Mouse (Mus musculus) neural tube, embryonic 12.5 days (tissue): ENCODE measurements around the gene Sema3g. TPM values are rescaled to one million over a fixed set of nuclear protein-coding genes. Genes with fewer than 3 reads are reported as not detected.

Experiments
- ATAC-seq: fragments of 200-750 bp; cut with Nextera tagmentation; 2 replicates; pipeline ENCODE4 v1.8.0; 2017; ENCODE audit warnings: low read depth, mild to moderate bottlenecking, moderate TSS enrichment, moderate library complexity; ENCODE audit not compliant: low FRiP score
- H3K27ac ChIP-seq: fragments of 300-500 bp; sonication (generic); 2 replicates; pipeline ENCODE4 v1.5.1; 2016
- H3K27me3 ChIP-seq: fragments of 300-500 bp; sonication (generic); replicated peaks from 2 replicates; pipeline ENCODE4 v1.6.1; 2016; ENCODE audit warnings: mild to moderate bottlenecking
- H3K36me3 ChIP-seq: fragments of 300-500 bp; sonication (generic); 2 replicates; pipeline ENCODE4 v1.6.1; 2016; ENCODE audit warnings: mild to moderate bottlenecking
- H3K4me1 ChIP-seq: fragments of 300-500 bp; sonication (generic); 2 replicates; pipeline ENCODE4 v1.6.1; 2016
- H3K4me2 ChIP-seq: fragments of 300-500 bp; sonication (generic); replicated peaks from 2 replicates; pipeline ENCODE4 v1.6.1; 2016; ENCODE audit warnings: mild to moderate bottlenecking
- H3K4me3 ChIP-seq: fragments of 300-500 bp; sonication (generic); 2 replicates; pipeline ENCODE4 v1.5.1; 2016
- H3K9ac ChIP-seq: fragments of 300-500 bp; sonication (generic); 2 replicates; pipeline ENCODE4 v1.6.1; 2016; ENCODE audit warnings: mild to moderate bottlenecking
- H3K9me3 ChIP-seq: fragments of 300-500 bp; sonication (generic); 2 replicates; pipeline ENCODE4 v1.6.1; 2016; ENCODE audit warnings: mild to moderate bottlenecking
- WGBS: fragments of 180-500 bp; shearing (Covaris S2); methylation state at CpG from one replicate; pipeline ENCODE4 v1.1.7; 2016; 5-methylcytosine and 5-hydroxymethylcytosine counted together
- polyA plus RNA-seq: library from polyadenylated mRNA; unstranded; fragments of >200 nt; fragmentation: Nextera tagmentation; extraction: Ambion mirVana; gene quantifications from 2 replicates; pipeline ENCODE4 v1.2.1, GENCODE M21; 2016

Sema3g gene
- polyA plus RNA-seq, 1 experiment from 2014 or later: 1.9 TPM

GRCm38 (mm10) chr14:31267649-31268048 is 50.0 kb downstream of the Sema3g start:
- H3K4me2 ChIP-seq: no peak overlapping the region
- WGBS: 81% methylated on average over 11 of the region's 11 CpGs
- no peak overlapping the region for H3K27ac ChIP-seq
- H3K9ac ChIP-seq: no peak overlapping the region
- H3K27me3 ChIP-seq: 0 out of 2 replicates have a peak, but pooled peaks cover 3% of the 10 kb centered on the region
- no peak for ATAC-seq
- peaks cover 1% of the 10 kb centered on the region; the same call in 1 of the 2 replicates for H3K36me3 ChIP-seq
- H3K4me3 ChIP-seq: no peak overlapping the region
- H3K9me3 ChIP-seq: no peaks in the 10 kb centered on the region
- peaks cover 25% of the 10 kb centered on the region for H3K4me1 ChIP-seq

GRCm38 (mm10) chr14:31268301-31269001 is 50.8 kb downstream of the Sema3g start:
- peak; percentile 46 for ATAC-seq
- Histone ChIP-seq H3K27ac (no peak overlapping the region), H3K4me2 (peak overlapping the region; percentile 59), H3K4me1 (peaks cover 25% of the 10 kb centered on the region), H3K9me3 (no peaks in the 10 kb centered on the region), H3K27me3 (0 out of 2 replicates have a peak, but pooled peaks cover 3% of the 10 kb centered on the region), H3K4me3 (no peak overlapping the region), H3K36me3 (no peaks in the 10 kb centered on the region), H3K9ac (no peak overlapping the region)
- 52% methylated on average over 9 of the region's 9 CpGs for WGBS

- Histone ChIP-seq H3K9me3 (no peaks in the 10 kb centered on the region), H3K27me3 (0 out of 2 replicates have a peak, but pooled peaks cover 3% of the 10 kb centered on the region), H3K27ac (no peak overlapping the region), H3K4me3 (peak overlapping the region; percentile 24), H3K9ac (0 out of 2 replicates have a peak overlapping the region, but pooled peaks have one; percentile 22), H3K4me2 (peak overlapping the region; percentile 59), H3K4me1 (peaks cover 25% of the 10 kb centered on the region), H3K36me3 (no peaks in the 10 kb centered on the region)
- WGBS: 19% methylated on average over 28 of the region's 28 CpGs
- ATAC-seq: peak; percentile 64
Observed at GRCm38 (mm10) chr14:31269456-31270100, 51.9 kb downstream of the Sema3g start.

GRCm38 (mm10) chr14:31271121-31271520 is 53.5 kb downstream of the Sema3g start:
- H3K4me3 ChIP-seq: no peak overlapping the region
- H3K27me3 ChIP-seq: 0 out of 2 replicates have a peak, but pooled peaks cover 3% of the 10 kb centered on the region
- no peak for ATAC-seq
- H3K9ac ChIP-seq: no peak overlapping the region
- WGBS: 95% methylated on average over 6 of the region's 6 CpGs
- H3K4me2 ChIP-seq: no peak overlapping the region
- peaks cover 25% of the 10 kb centered on the region for H3K4me1 ChIP-seq
- H3K9me3 ChIP-seq: no peaks in the 10 kb centered on the region
- H3K36me3 ChIP-seq: no peaks in the 10 kb centered on the region
- H3K27ac ChIP-seq: no peak overlapping the region

GRCm38 (mm10) chr14:31272164-31272563 is 54.5 kb downstream of the Sema3g start:
- Histone ChIP-seq H3K9me3 (no peaks in the 10 kb centered on the region), H3K9ac (no peak overlapping the region), H3K4me3 (no peak overlapping the region), H3K36me3 (no peaks in the 10 kb centered on the region), H3K27ac (no peak overlapping the region), H3K4me2 (no peak overlapping the region), H3K27me3 (0 out of 2 replicates have a peak, but pooled peaks cover 3% of the 10 kb centered on the region), H3K4me1 (peaks cover 25% of the 10 kb centered on the region)
- WGBS: 24% methylated on average over 7 of the region's 7 CpGs
- ATAC-seq: no peak

Other genes starting within 250 kb of the Sema3g start
- gene Glt8d1, start 216.5 kb upstream of the Sema3g start, polyA plus RNA-seq: 59.0 and 65.4 TPM in 2 replicates
- 299 and 309 TPM in 2 replicates for gene Spcs1, start 216.2 kb upstream of the Sema3g start, polyA plus RNA-seq
- gene Pbrm1, start 198.7 kb upstream of the Sema3g start, polyA plus RNA-seq: 179 and 184 TPM in 2 replicates
- gene Gnl3, start 198.7 kb upstream of the Sema3g start, polyA plus RNA-seq: 68.0 and 79.4 TPM in 2 replicates
- 79.5 and 80.5 TPM in 2 replicates for gene Smim4, start 88.9 kb upstream of the Sema3g start, polyA plus RNA-seq
- gene Nt5dc2, start 86.8 kb upstream of the Sema3g start, polyA plus RNA-seq: 437 and 462 TPM in 2 replicates
- 26.0 and 27.3 TPM in 2 replicates for gene Stab1, start 49.2 kb upstream of the Sema3g start, polyA plus RNA-seq
- gene Tnnc1, start 9.5 kb upstream of the Sema3g start, polyA plus RNA-seq: 44.2 and 62.0 TPM in 2 replicates
- 419 and 436 TPM in 2 replicates for gene Nisch, start 914 bp upstream of the Sema3g start, polyA plus RNA-seq
- 12.4 and 13.9 TPM in 2 replicates for gene Phf7, start 33.5 kb downstream of the Sema3g start, polyA plus RNA-seq
- 108 and 121 TPM in 2 replicates for gene Bap1, start 33.6 kb downstream of the Sema3g start, polyA plus RNA-seq
- 4.7 and 5.1 TPM in 2 replicates for gene Dnah1, start 106.0 kb downstream of the Sema3g start, polyA plus RNA-seq
- 57.9 and 60.7 TPM in 2 replicates for gene Capn7, start 118.8 kb downstream of the Sema3g start, polyA plus RNA-seq
- 57.2 TPM in 2 replicates for gene Sh3bp5, start 218.2 kb downstream of the Sema3g start, polyA plus RNA-seq